Mouse (Mus musculus) frontal cortex, postnatal 14 days (tissue): ENCODE data around the gene Enthd1.
A peak's percentile ranks its signal among the peaks of the same experiment; 100 is the strongest.
"Not testable (repeated sequence)": the region's sequence is repeated elsewhere in the genome, so short reads cannot be mapped to it uniquely, and the experiment has no call there.

ENCODE experiments used
- DNase-seq, 2 experiments: peaks; one replicate each; pipeline ENCODE4 v3.0.0; 2022; ENCODE audit warnings: low spot score in 2 of 2

Gene Enthd1

DNA sequence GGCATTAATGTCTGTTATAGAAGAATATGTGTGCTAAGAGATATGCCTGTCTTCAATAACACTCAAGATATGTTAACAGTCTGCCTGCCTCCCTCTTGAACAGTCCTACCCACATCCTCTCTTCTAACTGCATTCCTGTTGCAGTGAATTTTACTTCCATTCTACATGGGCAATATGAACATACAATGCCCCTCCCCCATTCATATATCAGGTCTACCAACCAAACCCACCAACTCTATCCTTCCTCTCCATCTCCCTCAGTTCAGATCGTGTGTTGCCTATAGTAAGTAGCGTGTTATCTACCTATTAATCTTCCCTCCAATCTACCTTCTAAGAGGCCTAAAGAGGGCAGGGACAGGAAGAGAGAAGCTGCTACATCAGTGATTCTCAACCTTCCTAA, 26.9 kb downstream of the Enthd1 start:
- DNase-seq, result no peak

DNA sequence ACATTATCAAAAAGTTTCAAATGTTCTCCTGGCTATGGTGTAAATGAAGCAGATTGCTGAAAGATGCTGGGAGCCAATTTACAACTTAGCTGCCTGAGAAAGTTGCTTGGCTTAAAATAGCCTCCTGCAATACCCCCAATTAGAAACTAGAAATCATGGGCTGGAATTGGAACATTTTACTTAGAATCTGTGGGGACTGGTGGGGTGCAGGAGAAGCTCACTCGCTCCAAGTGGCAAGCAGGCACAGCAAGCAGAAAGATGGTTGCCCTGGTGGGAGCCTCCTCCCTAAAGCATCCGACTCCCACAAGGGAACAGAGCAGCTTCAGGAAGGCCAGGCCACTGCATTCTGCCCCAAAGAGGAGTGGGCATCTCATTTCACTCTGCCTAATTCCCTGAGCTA, 28.9 kb downstream of the Enthd1 start:
- DNase-seq, result no peak

- no peak for DNase-seq
Observed at GRCm38 (mm10) chr15:80533274-80533673, 31.7 kb downstream of the Enthd1 start.

DNA sequence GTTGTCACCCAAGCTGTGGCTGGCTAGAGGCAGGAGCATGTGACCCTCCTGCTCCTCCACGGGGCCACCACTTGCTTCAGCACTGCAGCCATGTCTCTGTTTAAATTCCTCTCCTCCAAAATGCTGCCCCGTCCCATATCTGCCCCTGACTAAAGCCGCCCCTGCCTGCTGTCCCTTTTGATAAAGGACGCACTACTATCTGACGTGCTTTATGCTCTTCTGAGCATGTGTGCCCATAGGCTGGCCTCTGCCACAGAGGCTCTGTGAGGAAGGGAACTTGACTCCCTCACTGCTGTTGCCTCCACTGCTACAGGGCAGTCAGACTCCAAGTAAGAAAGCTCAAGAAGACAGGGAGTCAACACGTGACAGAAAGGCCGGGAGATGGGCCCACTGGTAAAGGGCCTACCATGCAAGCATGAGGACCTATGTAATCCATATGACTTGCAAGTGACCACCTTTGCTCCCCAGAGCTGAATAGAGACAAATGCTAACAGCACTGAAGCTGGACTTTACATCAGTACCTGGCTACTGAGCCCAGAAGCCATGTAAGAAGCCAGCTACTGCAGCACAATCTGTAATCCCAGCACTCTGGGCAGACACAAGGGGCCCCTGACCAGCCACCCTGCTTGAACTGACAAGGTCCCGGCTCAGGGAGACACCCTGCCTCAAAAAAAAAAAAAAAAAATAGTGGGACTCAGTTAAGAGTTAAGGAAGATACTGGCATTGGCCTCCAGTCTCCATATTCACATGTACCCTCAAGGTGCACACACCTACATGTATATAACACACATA, 32.5 kb downstream of the Enthd1 start:
- no peak for DNase-seq

DNA sequence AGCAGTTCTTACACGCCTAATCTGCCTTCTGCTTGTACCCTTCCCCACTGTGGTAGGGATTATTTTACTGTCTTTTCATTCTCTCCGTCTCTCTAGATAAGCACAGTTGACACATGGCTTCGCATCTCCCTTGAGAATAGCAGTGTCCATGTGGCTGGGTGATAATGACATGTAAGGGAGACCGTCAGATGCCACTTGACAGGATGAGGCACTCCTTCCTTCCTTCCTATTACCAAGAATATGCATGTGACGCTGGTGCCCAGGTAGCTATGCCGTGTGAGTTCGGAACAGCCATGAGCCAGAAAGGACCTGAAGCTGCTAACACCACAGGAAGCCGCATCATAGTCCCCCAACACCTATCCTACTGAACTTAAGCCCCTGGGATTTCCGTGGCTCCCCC, 33.9 kb downstream of the Enthd1 start:
- no peak for DNase-seq

DNA sequence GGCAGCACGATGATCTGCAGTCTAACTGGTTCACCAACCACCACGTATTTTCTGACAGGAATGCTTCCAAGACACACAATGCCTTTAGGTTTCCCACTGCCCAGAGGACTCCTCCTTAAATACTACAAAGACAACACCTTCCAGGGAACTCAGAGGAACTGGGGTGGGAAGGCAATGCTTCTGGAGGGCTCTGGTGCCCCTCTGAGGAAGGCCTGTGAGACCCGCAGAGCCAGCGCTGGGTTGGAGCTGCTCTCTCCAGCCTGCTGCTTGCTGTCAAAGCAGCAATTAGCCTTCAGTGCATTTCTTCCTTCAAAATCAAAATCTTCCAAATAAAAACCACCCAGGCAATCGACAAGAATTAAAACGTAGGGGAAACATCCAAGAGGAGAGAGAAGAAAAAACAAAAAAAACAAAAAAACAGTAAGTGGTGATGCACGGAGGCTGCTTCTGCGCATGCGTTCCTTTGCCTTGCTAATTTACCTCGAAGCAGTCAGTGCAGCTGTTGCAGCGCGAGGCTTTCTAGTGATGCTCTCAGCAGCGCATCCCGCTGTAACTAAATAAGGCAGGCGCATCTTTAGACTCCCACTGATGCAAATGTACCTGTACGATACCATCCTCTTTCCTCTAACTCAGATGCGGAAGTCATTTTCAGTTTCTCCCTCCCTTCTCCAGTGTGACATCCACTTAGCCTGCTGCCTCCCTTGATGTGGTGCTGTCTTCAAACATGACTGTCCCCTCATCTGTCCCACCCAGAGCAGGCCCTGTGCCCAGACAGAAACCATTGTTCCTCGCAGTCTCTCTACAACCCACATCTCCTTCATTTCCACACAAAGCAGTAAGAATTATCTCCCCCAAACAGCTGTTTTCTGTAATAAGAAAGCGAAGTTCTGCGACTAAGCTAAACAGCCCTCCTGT, 34.7 kb downstream of the Enthd1 start:
- no peak for DNase-seq

DNA sequence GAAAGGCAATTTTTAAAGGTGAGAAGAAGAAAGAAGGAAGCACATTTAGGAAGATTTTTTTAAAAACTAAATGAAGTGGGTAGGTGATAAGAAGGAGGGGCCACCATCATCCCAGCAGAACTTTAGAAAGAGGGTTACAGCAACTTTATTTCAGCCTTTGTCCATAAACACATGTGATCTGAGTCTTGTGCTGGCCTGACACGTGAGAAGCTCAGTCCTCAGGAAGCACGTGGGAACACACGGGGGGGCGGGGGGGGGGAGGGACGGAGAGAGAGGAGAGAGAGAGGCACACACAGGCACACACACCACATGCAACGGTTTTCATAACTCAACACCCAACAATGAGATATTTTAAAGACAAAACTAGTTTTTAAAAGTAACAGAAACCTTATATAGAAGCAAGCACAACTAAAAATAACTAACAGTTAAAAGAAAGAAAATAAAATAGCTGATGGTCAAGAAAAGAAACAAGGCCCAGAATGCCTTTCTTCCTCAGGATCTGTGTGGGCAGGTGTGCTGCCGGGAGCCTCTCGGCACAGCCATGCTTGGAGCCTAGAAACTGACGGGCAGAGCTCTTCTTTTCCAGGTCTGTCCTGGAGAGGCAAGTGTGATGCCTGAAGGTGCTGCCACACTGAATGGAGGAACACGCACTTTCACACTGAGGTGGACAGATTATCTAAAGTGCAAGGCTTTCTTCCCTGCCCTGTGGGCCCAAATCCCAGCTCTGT, 43.1 kb downstream of the Enthd1 start:
- no peak for DNase-seq

DNA sequence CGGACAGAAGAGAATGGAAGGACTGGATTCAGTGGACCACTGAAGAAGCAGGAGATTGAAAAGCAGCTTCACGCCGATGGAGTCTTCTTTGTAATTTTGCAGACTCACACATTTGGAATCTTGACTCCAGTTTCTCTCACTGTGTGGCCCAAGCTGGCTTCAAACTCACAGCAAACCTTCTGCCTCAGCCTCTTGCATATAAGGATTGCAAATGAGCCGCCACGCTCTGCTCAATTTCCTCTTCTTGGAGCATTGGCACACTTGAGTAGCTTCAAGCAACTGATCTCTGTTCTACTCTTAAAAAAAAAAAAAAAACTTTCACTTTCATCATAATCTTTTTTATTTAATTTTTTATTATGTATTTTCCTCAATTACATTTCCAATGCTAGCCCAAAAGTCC, 45.0 kb downstream of the Enthd1 start:
- no peak for DNase-seq

- no peak for DNase-seq
Observed at GRCm38 (mm10) chr15:80518567-80519223, 46.3 kb downstream of the Enthd1 start.

GRCm38 (mm10) chr15:80517996-80518395, 47.0 kb downstream of the Enthd1 start:
- DNase-seq, result peak in 1 of 2 experiments; percentile 47

DNA sequence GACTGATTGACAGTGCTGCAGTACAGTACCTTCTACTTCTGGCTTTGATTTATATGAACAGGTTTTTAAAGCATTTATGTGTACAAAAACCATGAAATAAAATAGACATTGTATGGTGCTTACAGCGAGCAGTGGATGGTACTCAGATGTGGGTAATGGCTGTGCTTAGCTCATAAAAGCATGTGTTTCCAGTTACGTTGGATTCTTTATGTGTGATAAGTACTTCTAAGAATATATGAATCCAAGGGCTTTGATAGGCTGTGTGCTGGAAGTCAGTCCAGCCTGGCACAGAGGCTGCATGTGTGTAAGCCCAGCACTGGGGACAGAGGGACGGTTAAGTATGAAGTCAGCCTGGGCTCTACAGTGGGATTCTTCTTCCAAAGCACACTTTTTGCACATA, 48.4 kb downstream of the Enthd1 start:
- no peak for DNase-seq

DNA sequence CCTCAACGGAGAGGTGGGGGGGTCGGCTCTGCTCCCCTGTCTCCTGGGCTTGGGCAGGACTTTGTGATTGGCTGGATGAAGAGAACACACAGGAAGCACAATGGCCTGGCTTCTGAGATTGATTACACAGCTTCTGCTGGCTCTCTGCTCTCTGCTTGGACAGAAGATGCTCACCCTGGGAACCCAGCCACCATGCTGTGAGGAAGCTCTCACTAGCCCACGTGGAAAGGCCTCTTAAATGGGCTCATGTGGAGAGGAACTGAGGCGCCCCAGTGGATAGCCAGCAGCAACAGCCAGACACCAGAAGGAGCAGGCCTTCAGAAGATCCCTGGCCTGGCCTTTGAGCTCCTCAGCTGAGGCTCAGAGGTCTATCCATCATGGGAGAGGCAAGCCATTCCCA, 59.9 kb downstream of the Enthd1 start:
- DNase-seq, result no peak

DNA sequence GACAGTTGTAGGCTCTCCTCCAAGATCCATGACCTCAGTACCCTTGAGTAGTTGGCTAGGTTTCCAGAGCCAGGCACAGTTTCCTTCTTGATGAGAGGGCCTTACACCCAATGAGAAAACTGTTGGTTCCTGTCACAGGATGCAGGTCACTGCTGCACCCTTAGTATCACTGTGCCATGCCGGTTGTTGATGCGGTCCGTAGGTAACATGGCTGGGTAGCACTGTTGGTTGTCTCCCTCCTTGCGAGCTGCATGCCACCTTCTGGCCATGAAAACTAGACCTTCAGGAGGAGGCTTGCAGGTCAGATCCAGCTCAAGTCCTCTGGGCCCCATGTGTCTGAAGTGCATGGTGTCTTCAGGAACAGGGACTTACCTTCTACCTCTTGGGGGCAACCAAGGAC, 61.8 kb downstream of the Enthd1 start:
- not testable (repeated sequence) for DNase-seq

DNA sequence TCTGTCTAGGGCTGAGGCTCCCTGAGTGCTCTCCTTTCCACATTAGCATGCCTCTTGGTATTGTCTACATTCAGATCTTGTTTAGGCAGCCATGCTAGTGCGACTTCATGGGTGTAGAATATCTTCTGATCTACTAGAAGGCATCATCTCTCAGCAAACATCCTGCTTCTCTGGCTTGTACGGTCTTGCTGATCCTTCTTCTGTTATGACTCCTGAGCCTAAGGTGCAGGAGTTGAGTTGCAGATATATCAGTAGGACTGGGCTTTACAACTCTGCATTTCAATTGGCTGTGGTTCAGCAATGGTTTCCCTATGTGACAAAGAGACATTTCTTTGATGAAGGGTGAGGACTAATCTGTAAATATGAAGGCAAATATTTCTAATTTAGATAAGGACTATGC, 62.2 kb downstream of the Enthd1 start:
- DNase-seq, result no peak

DNA sequence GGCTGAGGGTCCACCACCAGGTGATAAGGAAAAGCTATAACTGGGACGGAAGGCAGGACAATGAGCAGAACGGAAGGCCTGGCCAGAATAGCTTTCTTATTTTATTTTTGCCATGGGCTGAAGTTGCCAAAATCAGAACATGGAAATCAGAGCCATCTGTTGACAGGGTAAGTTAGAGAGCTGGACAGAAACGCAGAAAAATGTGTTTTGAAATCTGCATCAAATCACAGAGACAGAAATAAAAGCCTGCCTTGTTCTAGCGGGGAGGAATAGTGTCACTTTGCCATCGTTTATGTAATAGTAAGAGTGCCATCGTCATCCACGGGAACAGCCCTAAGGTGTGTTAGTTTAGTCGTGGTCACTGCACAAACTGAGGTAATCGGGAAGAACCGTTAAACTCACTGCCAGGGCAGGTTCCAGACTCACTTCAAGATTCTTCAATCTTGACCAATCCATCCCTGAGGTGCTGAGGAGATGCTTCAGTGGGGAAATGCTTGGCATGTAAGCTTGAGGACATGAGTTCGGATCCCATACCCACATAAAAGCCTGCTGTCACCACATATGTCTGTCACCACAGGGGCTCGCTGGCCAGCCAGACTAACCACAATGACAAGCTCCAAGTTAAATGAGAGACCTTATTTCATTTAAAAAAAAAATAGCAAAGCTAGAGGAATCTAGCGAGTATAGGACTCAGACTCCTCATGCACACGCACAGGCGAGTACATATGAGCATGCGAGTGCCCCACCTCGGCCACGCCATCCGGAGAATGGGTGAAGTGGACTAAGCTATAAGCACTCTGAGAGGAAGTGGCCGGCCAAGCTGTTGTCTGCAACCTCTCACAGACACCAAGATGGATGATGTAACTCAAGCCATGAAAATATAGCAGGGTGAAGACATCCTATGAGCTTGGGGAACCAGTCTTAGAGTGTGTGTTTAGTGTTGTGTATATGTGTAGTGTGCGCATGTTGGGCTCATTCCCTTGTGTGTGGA, 63.6 kb downstream of the Enthd1 start:
- no peak for DNase-seq

GRCm38 (mm10) chr15:80500426-80500825, 64.5 kb downstream of the Enthd1 start:
- no peak for DNase-seq

DNA sequence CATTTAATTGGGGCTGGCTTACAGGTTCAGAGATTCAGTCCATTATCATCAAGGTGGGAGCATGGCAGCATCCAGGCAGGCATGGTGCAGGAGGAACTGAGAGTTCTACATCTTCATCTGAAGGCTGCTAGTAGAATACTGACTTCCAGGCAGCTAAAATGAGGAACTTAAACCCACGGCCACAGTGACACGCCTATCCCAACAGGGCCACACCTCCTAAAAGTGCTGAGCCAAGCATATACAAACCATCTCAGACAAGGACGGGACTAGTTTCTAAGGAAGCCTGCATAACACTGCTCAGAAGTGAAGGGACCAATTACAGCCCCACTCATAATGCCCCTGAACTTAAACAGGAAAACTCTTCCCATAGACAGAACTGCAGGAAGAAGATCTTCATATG, 67.2 kb downstream of the Enthd1 start:
- DNase-seq, result not testable (repeated sequence)

- DNase-seq, result no peak
Observed at GRCm38 (mm10) chr15:80491505-80491904, 73.5 kb downstream of the Enthd1 start.

GRCm38 (mm10) chr15:80490151-80490550, 74.8 kb downstream of the Enthd1 start:
- no peak for DNase-seq

DNA sequence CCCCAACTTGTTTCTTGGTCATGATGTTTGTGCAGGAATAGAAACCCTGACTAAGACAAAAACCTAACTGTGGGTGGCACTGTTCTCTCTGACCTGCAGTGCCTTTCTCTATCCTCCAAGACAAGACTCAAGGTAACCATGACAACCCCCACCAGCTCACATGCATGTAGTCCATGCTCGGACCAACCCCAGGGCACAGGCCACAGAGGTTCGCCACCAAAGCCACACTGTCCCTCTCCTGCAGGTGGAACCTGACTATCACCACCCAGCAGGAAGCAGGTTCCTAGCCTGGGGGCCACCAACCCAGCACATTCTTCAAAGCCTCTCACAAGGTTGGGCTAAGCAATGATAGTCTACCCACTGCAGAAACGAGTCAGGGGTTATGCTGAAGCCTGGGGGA, 76.3 kb downstream of the Enthd1 start:
- DNase-seq, result no peak
